Comparison of ENCODE assay signal across 24 mouse cellular contexts in genomic region chr4:109149411-109149810, GRCm38 (mm10). TPM values are rescaled to one million over a fixed set of nuclear protein-coding genes. Genes with fewer than 3 reads are reported as not detected.
DNase-seq lines count a peak whose midpoint lies in the region; ATAC-seq and TF ChIP-seq lines count a peak whose summit lies in the region.
"Had no signal": no experiment of that assay in that cellular context is flagged by ENCODE, and none has a peak within 500 bp of the region (broad histone marks: within the 10 kb centered on the region; RNA-seq: fewer than 3 reads in every experiment).

No protein-coding gene starts in this region.

- H3K4me2 ChIP-seq in heart, embryonic 12.5 days = no peak overlapping the region
- H3K4me2 ChIP-seq: forebrain, embryonic 13.5 days; heart, embryonic 13.5 days; hindbrain, embryonic 15.5 days had no signal

- H3K4me3 ChIP-seq in heart, adult 2 months = no peak overlapping the region
- no peak overlapping the region for H3K4me3 ChIP-seq in heart, embryonic 12.5 days
- no peak overlapping the region for H3K4me3 ChIP-seq in G1E (ENCODE audit: low read depth, low read length)
- H3K4me3 ChIP-seq: forebrain, embryonic 10.5 days; forebrain, embryonic 13.5 days; heart, embryonic 13.5 days; hindbrain, embryonic 15.5 days had no signal

- no peak for TF ChIP-seq CTCF in heart, adult 2 months (IDR thresholded peaks at IDR 0.05)
- TF ChIP-seq CTCF in G1E (IDR thresholded peaks at IDR 0.05; ENCODE audit: low read depth, low read length) = no peak

- H3K36me3 ChIP-seq in heart, adult 2 months (ENCODE audit: control insufficient read depth, insufficient read depth, low read length) = peaks cover 5% of the 10 kb centered on the region
- H3K36me3 ChIP-seq in heart, embryonic 12.5 days = no peaks in the 10 kb centered on the region
- peaks cover 7% of the 10 kb centered on the region for H3K36me3 ChIP-seq in G1E (replicated peaks)
- H3K36me3 ChIP-seq: heart, embryonic 13.5 days; hindbrain, embryonic 15.5 days had no signal

- H3K9ac ChIP-seq in heart, adult 2 months (ENCODE audit: low read depth, low read length) = no peak overlapping the region
- no peak overlapping the region for H3K9ac ChIP-seq in heart, embryonic 12.5 days
- H3K9ac ChIP-seq: forebrain, embryonic 13.5 days; heart, embryonic 13.5 days; hindbrain, embryonic 15.5 days had no signal

- TF ChIP-seq EP300 in heart, adult 2 months (IDR thresholded peaks at IDR 0.05; ENCODE audit: insufficient read depth, low read depth, low read length) = no peak

- H3K27me3 ChIP-seq in heart, adult 2 months (ENCODE audit: control insufficient read depth, insufficient read depth, low read length) = no peaks in the 10 kb centered on the region
- no peaks in the 10 kb centered on the region for H3K27me3 ChIP-seq in heart, embryonic 12.5 days (replicated peaks)
- no peaks in the 10 kb centered on the region for H3K27me3 ChIP-seq in G1E (ENCODE audit: insufficient read depth, low read length)
- H3K27me3 ChIP-seq: CH12.LX; forebrain, embryonic 13.5 days; heart, embryonic 13.5 days; hindbrain, embryonic 15.5 days had no signal

- peaks cover 2% of the 10 kb centered on the region; the same call in 1 of the 2 replicates for H3K79me2 ChIP-seq in heart, adult 2 months (replicated peaks; ENCODE audit: control insufficient read depth, insufficient read depth, low read length)

- peak overlapping the region; percentile 80; the same call in 1 of the 2 replicates for H3K27ac ChIP-seq in heart, adult 2 months
- H3K27ac ChIP-seq in heart, embryonic 12.5 days (ENCODE audit: poor library complexity, severe bottlenecking) = no peak overlapping the region
- H3K27ac ChIP-seq: forebrain, embryonic 10.5 days; forebrain, embryonic 13.5 days; heart, embryonic 13.5 days; hindbrain, embryonic 15.5 days had no signal

- H3K4me1 ChIP-seq in heart, adult 2 months (ENCODE audit: control insufficient read depth, insufficient read depth, low read length) = peaks cover 10% of the 10 kb centered on the region
- H3K4me1 ChIP-seq in heart, embryonic 12.5 days (replicated peaks) = peaks cover 29% of the 10 kb centered on the region
- peaks cover 11% of the 10 kb centered on the region for H3K4me1 ChIP-seq in G1E (ENCODE audit: insufficient read depth, low read depth, low read length)

- 70% methylated on average over 2 of the region's 2 CpGs for WGBS in heart, adult 2 months
- WGBS in heart, embryonic 12.5 days = 70% methylated on average over 2 of the region's 2 CpGs

- no peak for ATAC-seq in heart, embryonic 12.5 days (ENCODE audit: insufficient number of reproducible peaks, low FRiP score)
- peak; percentile 49; the same call in 1 of the 2 replicates for ATAC-seq in G1E (ENCODE audit: extremely low read depth, insufficient number of reproducible peaks, low FRiP score, poor library complexity, severe bottlenecking)
- ATAC-seq in megakaryocyte progenitor cell, adult 5-6 weeks (replicated peaks; ENCODE audit: poor library complexity) = peak; percentile 64
- ATAC-seq: activated CD4-positive, CD25-positive, alpha-beta regulatory T cell, adult 4 months; forebrain, embryonic 13.5 days; forebrain, embryonic 16.5 days; intestine, postnatal 0 days had no signal

- no peaks in the 10 kb centered on the region for H3K9me3 ChIP-seq in heart, embryonic 12.5 days (replicated peaks)
- no peaks in the 10 kb centered on the region for H3K9me3 ChIP-seq in G1E (replicated peaks)
- H3K9me3 ChIP-seq: forebrain, embryonic 10.5 days; forebrain, embryonic 13.5 days; heart, embryonic 13.5 days; hindbrain, embryonic 15.5 days had no signal

- intact Hi-C loops in heart, adult 2 months (cut with DNase I) = loop anchor here (5.0 kb wide), 2 partner anchors 37 to 57 kb away; no protein-coding TSS in a partner anchor

- TF ChIP-seq POLR2A in heart, adult 2 months (IDR thresholded peaks at IDR 0.05; ENCODE audit: insufficient read depth, low read depth, low read length) = no peak

- DNase-seq in heart, adult 2 months = no peak
- peak; percentile 77 for DNase-seq in 416B (ENCODE audit: low read depth)
- DNase-seq in G1E (ENCODE audit: low spot score) = no peak
- DNase-seq in B cell, adult 2 months = no peak
- DNase-seq in adrenal gland, postnatal 25 days = no peak
- DNase-seq: adrenal gland, adult 8-10 months; adrenal gland, postnatal 36 days; cerebellum, adult 18-20 months; cerebellum, adult 9-11 months; cerebellum, postnatal 25 days; gastrocnemius, postnatal 25 days; heart, postnatal 14 days; heart, postnatal 4 days; kidney, adult 2 months had no signal

RNA-seq across cellular contexts. Expression of gene Osbpl9, which starts 52.7 kb away (rescaled TPM):
- total RNA-seq in heart, adult 2 months (2021) = 100 to 1,000 TPM in 1 of 2 experiments, 10 to 100 TPM in 1; 91.6 to 102 TPM
- polyA plus RNA-seq in heart, adult 2 months (2012; rRNA removed) = 92.3 and 142 TPM in 2 replicates
- polyA plus RNA-seq in heart, embryonic 12.5 days (2016; fragmentation: Nextera tagmentation; extraction: Ambion mirVana) = 48.3 and 53.0 TPM in 2 replicates
- total RNA-seq in G1E (2014; fragmentation: Nextera tagmentation) = 147 and 187 TPM in 2 replicates
- 71.3 and 77.9 TPM in 2 replicates for total RNA-seq in G1E (2017)
- polyA plus RNA-seq in G1E (2012) = 4.2 and 6.4 TPM in 2 replicates
- total RNA-seq in megakaryocyte progenitor cell, adult 5-6 weeks (2015) = 77.4 and 99.6 TPM in 2 replicates
- total RNA-seq in megakaryocyte progenitor cell, adult 5-6 weeks (2017) = 61.7 and 64.3 TPM in 2 replicates
- 136 and 144 TPM in 2 replicates for total RNA-seq in adrenal gland, postnatal 25 days (2021)
